Mouse (Mus musculus) c-Kit-positive CD71-positive TER-119-negative erythroid progenitor cells, embryonic 14.5 days (primary cell): ENCODE measurements around the gene Npas1.

Experiments used
- DNase-seq: peaks from one replicate; pipeline ENCODE4 v3.0.0-alpha.2; 2013; ENCODE audit warnings: low read depth

Gene Npas1

DNA sequence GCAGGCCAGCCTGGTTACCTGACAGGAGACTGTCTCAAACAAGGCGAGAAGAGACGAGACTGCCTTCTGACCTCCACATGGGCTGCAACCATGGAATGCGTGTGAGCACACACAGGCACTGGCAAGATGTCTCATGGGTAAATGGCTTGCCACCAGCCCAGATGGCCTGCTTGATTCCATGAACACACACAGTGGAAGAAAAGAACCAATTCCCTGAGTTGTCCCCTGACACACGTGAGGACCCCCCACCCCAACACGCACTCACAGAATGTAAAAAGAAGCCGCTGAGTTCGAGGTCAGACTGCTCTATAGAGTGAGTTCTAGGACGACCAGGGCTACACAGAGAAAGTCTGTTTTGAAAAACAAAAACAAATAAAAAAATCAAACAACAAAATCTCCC, at the start of gene Npas1:
TSS of gene Npas1 (minus strand) at position 101 of the 400 bp plus-strand sequence.
- DNase-seq = no peak

DNA sequence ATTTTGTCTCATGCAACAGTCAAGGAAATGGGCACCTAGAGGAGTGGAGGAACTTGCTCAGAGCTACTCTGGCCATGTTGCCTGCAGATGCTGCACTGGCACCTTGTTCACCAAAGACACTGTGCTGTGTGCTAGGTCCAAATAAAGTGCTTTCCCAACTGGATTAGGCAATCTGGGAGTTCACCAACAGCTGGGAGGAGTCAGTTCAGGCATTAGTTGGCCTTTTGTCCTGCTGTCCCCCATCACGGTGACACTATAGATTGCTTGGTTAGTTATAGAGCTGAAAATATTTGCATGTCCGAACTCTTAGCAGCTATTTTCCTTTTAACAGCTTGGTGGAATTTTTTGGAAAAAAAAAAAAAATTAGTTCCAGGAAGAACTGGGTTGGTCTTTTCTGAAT, 48.5 kb upstream of the Npas1 start:
- no peak for DNase-seq

DNA sequence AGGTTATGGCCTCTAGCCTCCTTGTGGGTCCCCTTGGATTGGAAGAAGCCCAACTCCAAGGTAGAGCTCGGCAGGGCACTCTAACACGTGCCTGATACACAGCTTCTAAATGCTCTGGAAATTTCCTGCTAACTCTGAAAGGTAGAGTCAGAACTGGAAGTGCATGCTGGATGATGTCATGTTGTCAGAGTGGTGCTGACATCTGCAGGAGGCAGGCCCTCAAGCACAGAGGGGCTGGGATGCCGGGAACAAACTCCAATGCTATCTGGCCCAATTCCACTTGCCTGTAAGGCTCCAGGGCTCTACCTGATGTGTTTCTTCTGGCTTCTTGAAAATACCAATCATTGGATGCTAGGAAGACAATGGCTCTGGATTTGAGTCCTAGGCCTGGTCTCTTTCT, 47.9 kb upstream of the Npas1 start:
- DNase-seq = no peak

DNA sequence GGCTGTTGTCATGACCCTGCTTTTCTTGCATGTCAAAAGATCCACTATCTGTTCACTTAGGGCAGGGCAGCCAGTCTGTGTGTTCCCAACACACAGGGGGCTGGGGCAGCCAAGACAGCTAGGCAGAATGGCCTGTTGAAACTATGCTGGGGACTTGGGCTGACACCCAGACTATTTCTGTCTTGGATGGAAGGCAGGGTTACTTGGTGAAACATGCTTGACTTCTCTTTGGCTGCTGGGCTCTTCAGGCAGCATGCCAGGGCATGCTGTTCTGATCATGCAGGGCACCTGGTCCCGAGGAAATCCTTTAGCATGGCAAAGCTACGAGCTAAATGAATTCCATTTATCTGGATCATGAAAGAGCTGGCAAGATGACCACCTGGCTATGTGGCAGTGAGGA, 46.8 kb upstream of the Npas1 start:
- DNase-seq = no peak

DNA sequence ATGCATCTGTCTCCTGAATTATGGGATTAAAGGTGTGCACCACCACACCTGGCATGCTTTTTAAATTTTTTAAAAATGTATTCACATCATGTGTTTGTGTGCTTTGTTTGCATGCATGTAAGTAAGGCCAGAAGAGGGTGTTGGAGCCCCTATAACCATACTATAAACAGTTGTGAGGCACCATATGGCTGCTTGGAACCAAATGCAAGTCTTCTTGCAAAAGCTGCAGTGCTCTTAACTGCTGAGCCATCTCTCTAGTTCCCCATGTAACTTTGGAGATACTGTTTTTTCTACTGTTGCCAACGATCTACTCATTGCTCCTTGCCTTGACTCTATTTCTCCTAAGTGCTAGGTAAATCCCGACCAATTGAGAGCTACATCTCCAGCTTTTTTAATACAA, 41.8 kb upstream of the Npas1 start:
- no peak for DNase-seq

DNA sequence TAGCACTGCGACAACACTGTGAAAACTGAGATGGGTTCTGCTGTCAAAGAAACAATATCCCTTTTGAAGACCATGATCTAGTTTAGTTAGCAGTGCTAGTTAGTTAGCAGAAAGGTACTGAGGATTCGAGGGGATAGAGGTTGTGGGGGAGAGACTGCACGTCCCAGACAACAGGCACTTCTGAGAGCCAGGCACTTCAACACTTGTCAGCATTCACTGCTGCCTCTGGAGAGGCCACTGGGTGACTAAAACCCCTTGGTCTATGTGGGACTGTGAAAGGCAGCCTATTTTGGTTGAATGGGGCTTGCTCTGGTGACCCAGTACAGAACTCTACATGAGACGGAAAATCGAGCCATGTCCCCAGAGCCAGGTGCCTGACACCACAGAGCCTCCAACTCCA, 39.7 kb upstream of the Npas1 start:
- DNase-seq = no peak

DNA sequence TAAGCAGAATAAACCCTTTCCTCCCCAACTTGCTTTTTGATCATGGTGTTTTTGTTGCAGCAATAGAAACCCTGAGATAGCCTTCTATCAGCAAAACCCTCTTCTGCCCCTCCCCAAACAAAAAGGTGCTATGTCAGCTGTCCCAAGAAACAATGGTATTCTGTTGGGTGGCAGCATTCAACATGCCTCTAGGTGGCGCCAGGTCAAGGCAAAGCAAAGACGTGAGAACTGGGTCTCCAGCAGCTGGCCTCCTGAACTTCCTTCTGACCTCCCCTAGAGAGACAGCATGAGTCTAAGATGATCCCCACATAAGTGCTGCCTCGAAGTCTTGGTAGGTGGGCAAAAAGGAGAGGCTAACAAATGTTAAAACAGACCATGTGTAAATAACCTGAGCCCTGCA, 29.8 kb upstream of the Npas1 start:
- peak; percentile 23 for DNase-seq

DNA sequence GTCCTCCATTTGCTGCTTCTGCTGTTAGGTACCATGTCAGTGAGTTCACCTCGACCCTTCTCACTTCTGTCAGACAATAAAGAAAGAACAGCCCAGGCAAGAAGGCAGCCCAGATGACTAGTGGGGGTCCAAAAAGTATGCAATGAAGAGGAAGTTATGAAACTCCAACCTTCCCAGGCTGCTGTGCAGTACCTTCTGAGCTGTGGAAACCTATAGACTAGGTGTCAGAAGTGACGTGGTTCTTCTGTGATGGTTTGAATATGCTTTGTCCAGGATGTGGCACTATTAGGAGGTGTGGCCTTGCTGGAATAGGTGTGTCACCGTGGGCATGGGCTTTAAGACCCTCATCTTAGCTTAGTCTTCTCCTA, 27.7 kb upstream of the Npas1 start:
- DNase-seq = no peak

DNA sequence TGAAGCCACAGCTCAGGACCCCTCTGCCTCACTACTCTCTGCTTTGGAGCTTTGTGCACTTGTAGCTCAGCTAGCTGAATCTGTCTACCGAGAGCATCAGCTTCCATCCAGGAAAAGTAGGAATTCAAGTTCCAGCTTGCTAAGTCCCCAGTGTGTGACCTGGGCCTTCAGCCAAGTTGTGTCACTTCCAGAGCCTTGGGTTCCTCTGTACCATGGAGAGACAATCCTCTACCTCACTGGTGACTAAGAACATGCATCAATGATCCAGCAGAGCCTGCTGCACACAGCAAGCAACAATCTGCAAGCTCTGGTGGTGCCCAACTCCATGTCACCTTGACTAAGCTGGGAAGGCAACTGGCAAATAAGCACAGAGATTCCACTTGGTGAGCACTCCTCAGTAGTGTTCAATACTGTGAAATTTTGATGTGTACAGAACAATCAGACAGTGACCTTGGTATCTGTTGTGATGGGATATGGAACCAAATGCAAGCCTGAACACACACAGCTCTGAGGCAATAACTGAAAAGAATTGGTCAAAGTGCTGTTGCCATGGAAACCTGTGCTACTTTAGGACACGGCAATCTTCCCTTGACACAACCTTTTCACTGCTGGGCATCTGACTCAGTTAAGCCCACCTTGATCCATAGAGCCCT, 27.2 kb upstream of the Npas1 start:
- DNase-seq = no peak

DNA sequence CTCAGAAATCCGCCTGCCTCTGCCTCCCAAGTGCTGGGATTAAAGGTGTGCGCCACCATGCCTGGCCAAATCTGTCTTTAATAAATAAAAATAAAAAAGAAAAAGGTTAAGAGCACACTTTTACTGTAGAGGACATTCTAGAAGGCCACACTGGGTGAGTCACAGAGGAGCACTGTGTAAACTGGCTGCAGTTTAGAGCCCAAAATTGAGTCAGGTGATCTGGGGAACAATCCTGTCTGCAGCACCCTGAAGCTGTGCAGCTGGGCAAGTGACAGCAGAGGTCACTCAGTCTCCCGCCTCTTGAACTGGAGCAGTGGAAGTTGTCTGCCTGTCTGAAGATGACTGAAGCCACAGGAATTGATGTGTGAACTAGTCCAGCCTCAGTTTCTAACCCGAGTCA, 24.0 kb upstream of the Npas1 start:
- no peak for DNase-seq

DNA sequence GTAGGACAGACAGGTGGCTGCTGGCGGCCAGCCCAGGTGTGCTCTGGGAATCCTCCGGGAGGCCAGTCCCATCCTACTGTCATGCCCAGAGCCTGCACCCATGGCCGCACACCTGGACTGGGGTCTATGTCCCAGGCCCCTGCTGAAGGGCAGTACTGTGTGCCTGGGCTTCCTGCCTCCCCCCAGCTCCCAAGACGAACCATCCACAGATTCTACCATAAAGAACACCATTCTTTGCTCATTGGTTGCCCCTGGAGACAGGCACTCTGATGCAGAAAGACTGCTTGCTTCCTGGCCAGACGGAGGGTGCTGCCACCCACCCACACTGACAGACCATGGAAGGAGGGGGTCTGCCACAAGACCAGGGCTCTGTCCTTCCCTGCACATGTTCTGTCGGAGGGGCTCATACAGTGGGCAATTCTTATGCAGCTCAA, 22.2 kb upstream of the Npas1 start:
- DNase-seq = no peak

DNA sequence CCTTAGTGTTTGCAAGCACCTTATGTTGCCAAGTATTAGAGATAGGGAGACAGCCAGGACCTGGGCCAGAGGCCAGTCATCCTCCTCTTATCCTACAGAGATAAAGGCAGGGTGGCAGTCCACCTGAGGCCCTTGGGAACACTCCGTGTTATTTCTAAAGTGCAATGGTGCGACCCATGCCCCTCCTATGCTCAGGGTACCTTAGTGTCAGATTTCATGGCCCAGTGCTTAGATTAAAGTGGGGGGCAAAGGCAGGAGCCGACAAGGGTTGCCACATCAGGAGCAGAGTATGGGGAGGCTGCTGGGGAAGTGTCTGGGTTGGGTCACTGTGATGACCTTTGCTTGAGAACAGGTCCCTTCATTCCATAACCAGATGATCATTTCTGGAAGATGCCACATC, 18.7 kb upstream of the Npas1 start:
- DNase-seq = no peak

DNA sequence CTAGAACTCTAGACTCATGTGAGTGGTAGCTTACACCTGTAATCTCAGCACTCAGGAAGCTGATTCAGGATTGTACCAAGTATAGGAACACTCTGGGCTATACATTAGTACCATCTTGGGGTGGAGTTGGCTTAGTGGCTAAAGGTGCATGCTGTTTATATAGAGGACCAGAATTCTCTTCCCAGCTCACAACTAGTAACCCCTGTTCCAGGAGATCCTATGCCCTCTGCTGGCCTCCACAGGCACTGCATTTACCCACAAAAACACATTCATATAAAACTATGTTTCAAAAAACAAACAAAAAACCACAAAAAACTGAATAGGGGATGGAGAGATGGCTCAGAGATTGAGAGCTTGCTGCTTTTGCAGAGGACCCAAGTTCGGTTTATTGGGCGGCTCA, 15.8 kb upstream of the Npas1 start:
- peak; percentile 23 for DNase-seq

DNA sequence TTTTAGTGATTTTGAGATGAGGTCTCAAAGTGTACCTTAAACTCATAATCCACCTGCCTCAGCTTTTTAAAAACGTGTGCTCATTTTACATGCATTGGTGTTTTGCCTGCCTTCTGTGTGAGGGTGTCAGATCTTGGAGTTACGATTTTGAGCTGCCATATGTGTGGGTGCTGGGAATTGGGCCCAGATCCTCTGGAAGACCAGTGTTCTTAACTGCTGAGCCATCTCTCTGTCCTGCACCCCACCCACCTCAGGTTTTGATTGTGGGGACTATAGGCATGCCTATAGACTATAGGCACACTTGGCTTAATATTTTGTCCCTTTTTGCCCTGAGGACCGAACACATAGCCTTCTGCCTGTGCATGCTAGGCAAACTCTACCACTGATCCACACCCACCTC, 14.7 kb upstream of the Npas1 start:
- DNase-seq = no peak

DNA sequence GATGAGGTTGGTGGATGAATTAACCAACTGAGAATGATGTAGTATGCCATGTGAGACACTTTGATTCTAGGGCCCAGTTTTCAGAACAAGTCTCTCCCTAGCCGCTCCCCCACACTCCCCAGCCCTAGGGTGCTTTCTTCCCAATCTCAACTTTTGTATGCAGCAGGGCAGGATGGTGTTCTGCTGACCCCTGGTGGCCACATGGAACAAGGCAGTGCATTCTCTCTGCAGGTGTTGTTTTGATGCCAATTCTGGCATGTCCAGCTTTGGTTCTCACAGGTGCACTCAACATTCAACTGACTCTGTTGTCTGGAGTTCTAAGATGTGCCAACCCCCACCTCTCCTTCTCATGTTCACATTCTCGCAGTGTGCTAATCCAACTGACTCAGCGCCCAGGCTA, 14.2 kb upstream of the Npas1 start:
- peak; percentile 38 for DNase-seq

DNA sequence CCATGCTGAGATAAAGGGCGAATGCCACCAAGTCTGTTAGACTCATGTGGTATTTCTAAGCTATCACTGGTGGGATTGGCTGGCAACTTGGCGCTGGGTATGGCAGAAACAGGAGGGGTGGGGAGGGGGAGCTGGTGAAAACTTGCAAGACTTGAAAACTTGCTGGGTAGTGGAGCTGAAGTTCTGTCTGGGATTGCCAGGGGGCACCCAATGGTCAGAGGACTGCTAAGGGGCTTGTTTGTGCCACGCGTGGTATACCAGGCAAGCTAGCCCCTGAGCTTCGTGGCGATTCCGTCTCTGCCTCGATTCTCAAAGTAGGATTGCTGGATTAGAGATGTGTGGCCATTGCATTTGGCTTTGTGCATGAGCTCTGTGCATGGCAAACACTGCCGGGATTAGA, 12.4 kb upstream of the Npas1 start:
- DNase-seq = no peak

DNA sequence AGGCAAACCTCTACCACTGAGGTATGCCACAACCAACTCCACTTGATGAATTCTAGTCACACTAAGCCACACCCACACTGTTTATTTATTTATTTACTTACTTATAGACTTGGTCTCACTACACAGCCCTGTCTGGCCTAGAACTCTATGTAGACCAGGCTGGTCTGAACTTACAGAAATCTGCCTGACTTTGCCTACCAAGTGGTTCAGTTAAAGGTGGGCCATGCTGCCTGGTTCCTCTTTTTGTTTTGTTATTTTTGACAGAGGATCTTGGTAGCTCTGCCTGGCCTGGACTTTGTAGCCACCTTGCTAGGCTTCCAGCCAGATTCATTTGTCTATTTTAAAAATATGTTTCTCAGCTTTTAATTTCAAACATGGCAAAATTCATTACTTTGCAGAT, 11.3 kb upstream of the Npas1 start:
- no peak for DNase-seq

DNA sequence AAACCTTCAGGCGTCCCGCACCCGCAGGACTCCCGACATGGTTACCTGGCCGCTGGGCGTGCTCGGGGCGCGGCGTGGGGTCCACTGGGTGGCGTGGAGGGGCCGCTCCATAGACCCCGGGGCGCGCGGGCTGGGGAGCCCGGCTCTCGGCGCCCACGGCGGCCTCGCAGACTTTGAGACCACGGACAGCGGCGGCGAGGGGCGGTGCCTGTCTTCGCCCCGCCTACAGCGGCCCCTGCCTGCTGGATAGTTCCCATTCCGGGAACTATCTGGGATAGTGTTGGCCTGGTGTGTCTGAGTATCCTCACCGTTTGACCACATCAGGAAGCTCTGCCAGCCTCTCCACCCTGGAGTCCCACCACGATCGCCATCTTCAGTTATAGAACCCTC, 933 bp downstream of the Npas1 start:
- DNase-seq = no peak

DNA sequence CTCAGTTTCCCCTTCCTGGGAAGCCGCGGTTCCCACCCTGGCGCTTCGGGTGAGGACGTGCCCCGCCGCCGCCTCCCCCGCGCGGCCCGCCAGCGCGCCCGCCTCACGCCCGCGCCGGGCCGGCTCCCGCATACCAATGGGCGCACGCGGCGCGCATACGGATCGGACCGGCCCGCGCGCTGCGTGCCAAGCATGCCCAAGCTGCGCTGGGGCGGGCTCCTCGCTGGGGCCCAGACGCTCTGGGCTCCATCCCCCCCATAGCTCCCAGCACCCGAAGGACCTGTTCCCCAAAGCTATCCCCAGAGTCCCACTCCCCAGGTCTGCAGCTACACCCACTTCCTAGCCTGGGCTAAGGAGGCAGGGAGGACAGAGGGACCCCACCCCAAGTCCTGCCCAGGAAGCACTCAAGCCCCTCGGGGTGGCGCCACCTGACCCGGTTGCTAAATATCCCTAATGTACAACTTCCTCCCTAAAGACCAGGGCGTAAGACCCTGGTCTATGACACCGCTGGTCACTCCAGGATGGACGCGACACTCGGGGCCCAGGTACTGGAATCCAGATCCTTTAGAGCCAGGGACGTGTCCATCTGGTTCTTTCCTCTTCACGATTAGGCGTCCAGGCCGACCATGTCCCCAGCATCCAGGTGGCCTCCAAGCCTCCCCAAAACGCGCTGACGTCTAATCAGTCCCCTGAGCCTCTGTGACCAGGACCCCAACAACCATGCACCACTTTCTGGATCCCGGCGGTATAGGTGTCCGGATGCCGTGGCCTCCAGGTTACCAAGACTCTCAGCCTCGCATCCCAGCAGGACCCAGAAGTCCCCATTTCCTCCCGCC, 1.5 kb downstream of the Npas1 start:
- no peak for DNase-seq

DNA sequence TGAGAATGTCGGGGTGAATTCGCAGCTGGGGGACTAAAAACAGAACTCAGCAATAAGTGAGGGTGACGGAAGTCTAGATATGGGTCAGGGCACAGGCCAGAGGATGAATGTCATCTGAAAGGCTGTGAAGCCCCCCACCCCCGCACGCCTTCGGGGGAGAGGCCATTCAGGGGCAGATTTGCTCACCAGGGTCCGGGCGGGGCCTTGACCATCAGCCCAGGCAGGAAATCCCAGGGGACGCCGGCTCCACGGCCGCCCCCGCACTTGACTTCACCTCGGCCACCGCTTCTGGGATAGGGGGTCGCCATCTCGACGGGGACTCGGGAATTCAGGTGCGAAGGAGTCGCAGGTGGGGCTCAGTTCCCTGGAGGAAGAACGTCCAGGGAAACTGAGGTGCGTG, 2.2 kb downstream of the Npas1 start:
- no peak for DNase-seq

DNA sequence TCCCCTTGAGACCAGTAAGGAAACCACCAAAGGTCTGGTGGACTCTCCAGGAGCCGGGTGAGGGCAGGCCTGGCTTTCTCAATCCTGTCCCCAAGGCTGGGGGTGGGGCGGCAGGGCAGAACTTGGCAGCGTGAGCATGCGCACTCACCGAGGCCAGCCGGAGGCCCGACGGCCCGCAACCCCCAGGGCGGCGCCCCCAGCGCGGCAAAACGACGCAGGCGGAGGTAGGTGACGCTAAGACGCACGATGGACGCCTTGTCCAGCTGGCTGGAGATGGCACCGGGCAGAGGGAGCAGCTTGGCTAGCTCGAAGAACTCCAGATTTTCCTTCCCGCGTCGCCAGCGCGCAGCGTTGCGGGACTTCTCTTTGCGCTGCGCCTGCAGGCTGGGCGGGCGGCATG, 3.1 kb downstream of the Npas1 start:
- no peak for DNase-seq

DNA sequence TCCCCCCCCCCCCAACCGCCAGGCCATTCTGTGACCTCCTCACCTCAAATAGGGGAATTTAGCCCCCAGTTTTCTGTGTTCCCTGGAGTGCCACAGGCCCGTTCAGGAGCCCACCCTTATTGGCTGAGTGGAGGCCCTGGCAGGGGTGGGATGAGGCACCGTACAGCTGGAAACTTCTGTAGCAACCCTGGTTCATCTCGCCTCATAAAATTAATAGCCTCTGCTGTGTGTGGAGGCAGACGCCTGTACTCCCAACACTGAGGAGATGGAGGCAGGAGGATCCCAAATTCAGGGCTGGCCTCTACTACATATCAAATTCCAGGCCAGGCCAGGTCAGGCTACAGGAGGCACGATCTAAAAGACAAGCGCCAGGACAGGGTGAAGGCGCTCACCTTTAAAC, 3.7 kb downstream of the Npas1 start:
- DNase-seq = no peak

DNA sequence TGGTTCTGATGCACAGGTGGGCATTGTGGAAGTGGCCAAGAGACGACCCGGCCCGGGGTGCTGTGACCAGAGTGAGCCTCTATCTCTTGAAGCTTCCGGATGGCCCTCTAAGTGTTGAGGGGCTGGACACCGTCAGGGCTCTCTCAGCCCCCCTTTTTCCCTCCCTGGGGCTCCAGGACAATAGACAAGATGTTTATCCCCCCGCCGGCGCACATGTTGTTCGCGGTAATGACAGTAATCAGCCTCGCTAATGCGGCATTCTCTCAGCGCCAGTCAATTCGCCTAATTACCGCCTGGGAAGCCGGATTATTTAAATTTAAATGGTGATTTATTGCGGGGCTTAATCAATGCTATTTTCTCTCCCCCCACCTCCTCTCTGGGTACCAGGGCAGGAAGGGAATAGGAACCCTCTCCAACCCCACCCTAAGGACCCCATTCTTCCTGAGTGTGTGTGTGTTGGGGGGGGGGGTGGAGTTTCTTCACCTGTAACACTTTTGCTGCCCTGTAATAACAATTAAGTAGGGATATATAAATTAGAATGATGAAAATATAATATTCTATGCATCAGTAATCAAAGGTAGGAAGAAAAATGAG, 5.3 kb downstream of the Npas1 start:
- no peak for DNase-seq

DNA sequence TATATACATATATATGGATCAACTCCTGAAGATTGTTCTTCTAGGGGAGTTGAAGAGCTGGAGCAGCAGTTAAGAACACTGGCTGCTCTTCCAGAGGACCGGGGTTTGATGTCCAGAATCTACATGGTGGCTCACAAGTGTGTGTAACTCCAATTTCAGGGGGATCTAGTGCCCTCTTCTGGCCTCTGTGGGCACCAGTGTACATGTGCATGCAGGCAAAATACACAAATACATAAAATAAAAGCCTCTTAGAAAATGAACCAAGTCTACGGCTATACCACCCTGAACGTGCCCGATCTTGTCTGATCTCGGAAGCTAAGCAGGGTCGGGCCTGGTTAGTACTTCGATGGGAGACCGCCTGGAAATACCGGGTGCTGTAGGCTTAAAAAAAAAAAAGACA, 6.0 kb downstream of the Npas1 start:
- DNase-seq = peak; percentile 21
